Mouse (Mus musculus) frontal cortex, postnatal 36 days (tissue): ENCODE data around the gene Plod3.
A peak's percentile ranks its signal among the peaks of the same experiment; 100 is the strongest.
"Not testable (repeated sequence)": the region's sequence is repeated elsewhere in the genome, so short reads cannot be mapped to it uniquely, and the experiment has no call there.

Experiments used
- DNase-seq, 2 experiments: peaks; one replicate each; pipeline ENCODE4 v3.0.0; 2022; ENCODE audit warnings: low spot score in 2 of 2

Gene Plod3

GRCm38 (mm10) chr5:136986695-136987137 lies at the start of gene Plod3:
Gene Plod3, plus strand, starts transcription at chr5:136987019.
- DNase-seq = peak; percentile 93 to 98

- DNase-seq = no peak
Measured at GRCm38 (mm10) chr5:136937621-136938020, 49.2 kb upstream of the Plod3 start.

- no peak for DNase-seq
Measured at GRCm38 (mm10) chr5:136939284-136939683, 47.5 kb upstream of the Plod3 start.

GRCm38 (mm10) chr5:136940029-136940428 lies 46.8 kb upstream of the Plod3 start:
- not testable (repeated sequence) for DNase-seq

- no peak for DNase-seq
Measured at GRCm38 (mm10) chr5:136940845-136941560, 45.8 kb upstream of the Plod3 start.

GRCm38 (mm10) chr5:136942781-136943180 lies 44.0 kb upstream of the Plod3 start:
- DNase-seq = no peak

- DNase-seq = no peak
Measured at GRCm38 (mm10) chr5:136943382-136943781, 43.4 kb upstream of the Plod3 start.

GRCm38 (mm10) chr5:136945084-136945483 lies 41.7 kb upstream of the Plod3 start:
- no peak for DNase-seq

GRCm38 (mm10) chr5:136947874-136948273 lies 38.9 kb upstream of the Plod3 start:
- no peak for DNase-seq

- not testable (repeated sequence) for DNase-seq
Measured at GRCm38 (mm10) chr5:136949551-136950336, 37.1 kb upstream of the Plod3 start.

- no peak for DNase-seq
Measured at GRCm38 (mm10) chr5:136950521-136950920, 36.3 kb upstream of the Plod3 start.

GRCm38 (mm10) chr5:136952153-136952552 lies 34.7 kb upstream of the Plod3 start:
- no peak for DNase-seq

GRCm38 (mm10) chr5:136953015-136953414 lies 33.8 kb upstream of the Plod3 start, which contains the start of gene Fis1:
Gene Fis1, plus strand, starts transcription at chr5:136953275.
- DNase-seq = peak; percentile 95 to 96

GRCm38 (mm10) chr5:136953440-136953951 lies 33.3 kb upstream of the Plod3 start:
- DNase-seq = peak; percentile 45

- DNase-seq = no peak
Measured at GRCm38 (mm10) chr5:136955622-136956021, 31.2 kb upstream of the Plod3 start.

- no peak for DNase-seq
Measured at GRCm38 (mm10) chr5:136957250-136957649, 29.6 kb upstream of the Plod3 start.

GRCm38 (mm10) chr5:136958991-136959605 lies 27.7 kb upstream of the Plod3 start:
- DNase-seq = no peak

- no peak for DNase-seq
Measured at GRCm38 (mm10) chr5:136960053-136960452, 26.8 kb upstream of the Plod3 start.

- no peak for DNase-seq
Measured at GRCm38 (mm10) chr5:136961334-136961982, 25.4 kb upstream of the Plod3 start.

GRCm38 (mm10) chr5:136961983-136962461 lies 24.8 kb upstream of the Plod3 start:
- peak; percentile 94 to 95 for DNase-seq

GRCm38 (mm10) chr5:136962501-136962900 lies 24.3 kb upstream of the Plod3 start:
- DNase-seq = peak; percentile 77 to 80
